Mouse (Mus musculus) adipose tissue, adult 10 weeks (tissue): ENCODE results near the gene Gadd45b. TPM values are rescaled to one million over a fixed set of nuclear protein-coding genes. Genes with fewer than 3 reads are reported as not detected.

ENCODE experiments used
- polyA plus RNA-seq: library from polyadenylated mRNA; stranded (reverse); fragments of 350-450 nt; fragmentation: Illumina TruSeq; extraction: RNeasy Lipid Tissue Mini Kit (QIAGEN cat#74804); gene quantifications from one replicate; pipeline ENCODE4 v1.2.3, GENCODE M21; 2014; ENCODE audit warnings: low read depth, low replicate concordance

Gadd45b gene
- polyA plus RNA-seq: 7.9 TPM

DNA sequence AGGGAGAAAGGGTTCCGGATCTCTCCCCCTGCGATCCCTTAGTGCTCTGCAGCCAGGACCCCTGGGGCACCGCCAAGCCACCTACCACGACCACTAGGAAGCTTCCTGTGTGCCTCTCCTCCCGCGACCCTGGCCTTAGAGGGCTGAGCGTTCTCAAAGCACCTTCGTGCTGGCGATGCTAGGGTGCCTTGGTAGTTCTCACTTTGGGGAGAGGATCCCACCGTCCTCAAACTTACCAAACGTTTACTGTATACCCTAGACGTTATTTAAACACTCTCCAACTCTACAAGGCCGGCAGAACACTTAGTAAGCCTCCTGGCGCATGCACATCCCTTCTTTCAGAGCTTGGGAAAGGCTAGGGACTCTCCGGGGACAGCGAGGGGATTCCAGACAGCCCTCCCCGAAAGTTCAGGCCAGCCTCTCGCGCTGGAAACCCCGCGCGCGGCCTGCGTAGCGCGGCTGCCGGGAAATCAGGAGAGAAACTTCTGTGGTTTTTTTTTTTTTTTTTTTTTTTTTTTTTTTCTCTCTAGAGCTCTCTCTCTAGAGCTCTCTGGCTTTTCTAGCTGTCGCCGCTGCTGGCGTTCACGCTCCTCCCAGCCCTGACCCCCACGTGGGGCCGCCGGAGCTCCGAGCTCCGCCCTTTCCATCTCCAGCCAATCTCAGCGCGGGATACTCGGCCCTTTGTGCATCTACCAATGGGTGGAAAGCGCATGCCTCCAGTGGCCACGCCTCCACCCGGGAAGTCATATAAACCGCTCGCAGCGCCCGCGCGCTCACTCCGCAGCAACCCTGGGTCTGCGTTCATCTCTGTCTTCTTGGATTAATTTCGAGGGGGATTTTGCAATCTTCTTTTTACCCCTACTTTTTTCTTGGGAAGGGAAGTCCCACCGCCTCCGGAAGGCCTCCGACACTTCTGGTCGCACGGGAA is at the start of gene Gadd45b:
Gene Gadd45b (plus strand): TSS at position 775 of the 928 bp plus-strand sequence.

DNA sequence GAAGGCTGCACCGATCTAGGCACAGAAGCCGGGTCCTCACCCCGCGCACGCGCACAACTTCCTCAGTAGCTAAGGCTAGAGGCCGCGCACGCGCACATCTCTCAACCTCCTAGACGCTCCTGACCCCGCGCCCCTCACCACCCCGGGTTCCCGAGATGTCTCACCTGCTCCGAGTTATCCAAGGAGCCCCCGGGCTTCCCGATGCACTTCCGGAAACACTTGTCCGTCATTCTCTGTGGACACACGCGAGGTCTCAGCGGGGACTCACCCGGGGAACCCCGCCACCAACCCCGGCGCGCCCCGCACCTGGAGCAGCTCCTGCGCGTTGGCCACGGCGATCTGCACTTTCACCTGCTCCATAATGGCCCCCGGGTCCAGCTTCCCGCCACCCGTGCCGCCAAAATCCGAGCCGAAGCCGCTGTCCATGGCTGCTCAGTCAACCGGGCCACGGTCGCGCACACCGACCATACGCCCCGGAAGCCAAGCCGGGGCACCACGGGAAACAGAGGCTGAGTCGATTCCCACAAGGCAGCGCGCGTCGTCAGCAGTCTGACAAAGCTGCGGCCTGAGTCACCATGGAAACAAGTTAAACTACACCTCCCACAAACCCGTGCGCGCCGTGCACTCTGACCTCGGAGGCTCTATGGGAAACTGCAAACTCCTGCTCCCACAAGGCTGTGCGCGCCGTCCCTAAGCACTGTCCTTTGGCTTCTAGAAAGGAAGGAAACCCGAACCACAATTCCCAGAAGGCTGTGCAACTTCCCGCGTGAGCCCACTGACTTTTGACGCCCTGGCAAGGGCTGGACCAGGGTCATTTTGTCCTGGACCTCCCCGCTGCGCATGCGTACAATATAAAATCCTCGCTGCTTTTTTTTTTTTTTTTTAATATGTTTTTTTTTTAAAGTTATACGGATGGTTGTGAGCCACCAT is 29.3 kb upstream of the Gadd45b start, which contains the start of gene Timm13:
Gene Timm13 (minus strand): TSS at position 652 of the 930 bp plus-strand sequence.

DNA sequence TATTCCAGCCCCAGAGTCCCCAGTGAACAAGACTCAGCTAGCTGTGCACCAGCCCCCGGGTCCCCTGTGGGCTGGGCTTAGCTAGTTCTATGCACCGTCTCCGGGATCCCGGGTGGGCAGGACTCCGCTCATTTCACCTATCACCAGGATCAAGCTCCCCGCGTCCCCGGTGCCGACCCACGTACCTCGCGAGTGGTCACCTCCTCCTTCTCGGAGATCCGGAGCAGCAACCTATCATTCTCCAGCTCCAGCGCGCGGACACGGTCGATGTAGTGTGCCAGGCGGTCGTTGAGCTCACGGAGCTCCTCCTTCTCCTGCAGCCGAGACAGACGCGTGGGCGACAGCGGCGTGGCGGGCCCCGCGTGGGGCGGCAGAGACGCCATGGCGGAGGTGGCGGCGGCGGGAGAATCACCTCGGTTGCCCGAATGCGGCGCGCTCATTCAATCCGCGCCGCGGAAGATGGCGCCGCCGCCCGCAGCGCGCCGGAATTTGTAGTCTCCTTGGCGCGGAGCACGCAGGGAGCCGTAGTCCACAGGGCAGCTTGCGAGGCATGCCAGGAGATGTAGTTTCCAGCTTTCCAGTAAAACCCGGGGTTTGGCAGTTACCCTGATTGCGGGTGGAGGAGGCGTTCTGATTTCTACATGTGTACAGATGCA is 12.0 kb upstream of the Gadd45b start, which contains the start of gene Lmnb2:
Gene Lmnb2 (minus strand): TSS at position 467 of the 656 bp plus-strand sequence.

Other genes with a start within 250 kb of the Gadd45b start
- 18.5 TPM for gene Mob3a, start 228.1 kb upstream of the Gadd45b start, polyA plus RNA-seq
- 56.3 TPM for gene Izumo4, start 227.9 kb upstream of the Gadd45b start, polyA plus RNA-seq
- 80.0 TPM for gene Ap3d1, start 187.8 kb upstream of the Gadd45b start, polyA plus RNA-seq
- 37.2 TPM for gene Dot1l, start 174.9 kb upstream of the Gadd45b start, polyA plus RNA-seq
- 31.2 TPM for gene Sf3a2, start 131.9 kb upstream of the Gadd45b start, polyA plus RNA-seq
- 48.9 TPM for gene Plekhj1, start 131.4 kb upstream of the Gadd45b start, polyA plus RNA-seq
- gene Amh, start 124.8 kb upstream of the Gadd45b start, polyA plus RNA-seq: 0.19 TPM
- gene Jsrp1, start 116.6 kb upstream of the Gadd45b start, polyA plus RNA-seq: not detected
- 485 TPM for gene Oaz1, start 103.4 kb upstream of the Gadd45b start, polyA plus RNA-seq
- gene Lingo3, start 86.0 kb upstream of the Gadd45b start, polyA plus RNA-seq: not detected
- gene Lsm7, start 74.9 kb upstream of the Gadd45b start, polyA plus RNA-seq: 80.8 TPM
- 22.0 TPM for gene Sppl2b, start 74.8 kb upstream of the Gadd45b start, polyA plus RNA-seq
- gene Tmprss9, start 58.2 kb upstream of the Gadd45b start, polyA plus RNA-seq: 0.10 TPM
- 135 TPM for gene Timm13, start 29.1 kb upstream of the Gadd45b start, polyA plus RNA-seq
- 11.7 TPM for gene Lmnb2, start 11.8 kb upstream of the Gadd45b start, polyA plus RNA-seq
- gene Gng7, start 84.9 kb downstream of the Gadd45b start, polyA plus RNA-seq: 5.7 TPM
- gene Diras1, start 95.6 kb downstream of the Gadd45b start, polyA plus RNA-seq: not detected
- gene Slc39a3, start 107.4 kb downstream of the Gadd45b start, polyA plus RNA-seq: 17.6 TPM
- gene Sgta, start 130.1 kb downstream of the Gadd45b start, polyA plus RNA-seq: 94.7 TPM
- gene Thop1, start 140.0 kb downstream of the Gadd45b start, polyA plus RNA-seq: 18.0 TPM
- 0.15 TPM for gene Creb3l3, start 168.8 kb downstream of the Gadd45b start, polyA plus RNA-seq
- gene Map2k2, start 175.8 kb downstream of the Gadd45b start, polyA plus RNA-seq: 98.4 TPM
- 26.5 TPM for gene Zbtb7a, start 205.1 kb downstream of the Gadd45b start, polyA plus RNA-seq
- gene Pias4, start 237.8 kb downstream of the Gadd45b start, polyA plus RNA-seq: 23.4 TPM
- 1,511 TPM for gene Eef2, start 246.6 kb downstream of the Gadd45b start, polyA plus RNA-seq